ENCODE assay signal across 10 mouse cellular contexts in genomic region chr7:79505376-79505775, GRCm38 (mm10). TPM values are rescaled to one million over a fixed set of nuclear protein-coding genes. Genes with fewer than 3 reads are reported as not detected.
DNase-seq lines count a peak whose midpoint lies in the region; ATAC-seq and TF ChIP-seq lines count a peak whose summit lies in the region.
"Had no signal": no experiment of that assay in that cellular context is flagged by ENCODE, and none has a peak within 500 bp of the region (broad histone marks: within the 10 kb centered on the region; RNA-seq: fewer than 3 reads in every experiment).

No protein-coding gene starts in this region.

- peaks cover 16% of the 10 kb centered on the region for H3K4me1 ChIP-seq in heart, embryonic 12.5 days (replicated peaks)
- H3K4me1 ChIP-seq in testis, adult 2 months (ENCODE audit: control insufficient read depth, insufficient read depth, low read length), result peaks cover 8% of the 10 kb centered on the region
- H3K4me1 ChIP-seq in limb, embryonic 12.5 days (replicated peaks), result peaks cover 26% of the 10 kb centered on the region

- peak overlapping the region; percentile 39; the same call in 1 of the 2 replicates for H3K4me3 ChIP-seq in heart, embryonic 12.5 days
- peak overlapping the region; percentile 90 for H3K4me3 ChIP-seq in testis, adult 2 months (ENCODE audit: control insufficient read depth, low read depth, low read length)
- peak overlapping the region; percentile 47 for H3K4me3 ChIP-seq in limb, embryonic 12.5 days (replicated peaks)

- no peak for TF ChIP-seq CTCF in testis, adult 2 months (IDR thresholded peaks at IDR 0.05; ENCODE audit: control insufficient read depth, insufficient read depth, insufficient replicate concordance, low read depth, low read length)

- ATAC-seq in heart, embryonic 12.5 days (ENCODE audit: insufficient number of reproducible peaks, low FRiP score), result no peak
- no peak for ATAC-seq in limb, embryonic 12.5 days (ENCODE audit: insufficient number of reproducible peaks, insufficient read depth, low FRiP score, low TSS enrichment, low read depth)

- no peak overlapping the region for H3K27ac ChIP-seq in heart, embryonic 12.5 days (ENCODE audit: poor library complexity, severe bottlenecking)
- H3K27ac ChIP-seq in testis, adult 2 months (ENCODE audit: control insufficient read depth, insufficient read depth, low read depth, low read length), result no peak overlapping the region
- H3K27ac ChIP-seq in limb, embryonic 12.5 days, result no peak overlapping the region

- H3K9me3 ChIP-seq in heart, embryonic 12.5 days (replicated peaks), result 0 out of 2 replicates have a peak, but pooled peaks cover 3% of the 10 kb centered on the region
- no peaks in the 10 kb centered on the region for H3K9me3 ChIP-seq in limb, embryonic 12.5 days

- no peak for DNase-seq in heart, postnatal 14 days
- DNase-seq in testis, postnatal 10 days (ENCODE audit: low spot score), result no peak
- no peak for DNase-seq in adipocyte (ENCODE audit: low spot score)
- DNase-seq in c-Kit-positive CD71-positive TER-119-positive erythroid progenitor cells, embryonic 14.5 days (ENCODE audit: low spot score), result no peak
- DNase-seq in retina, embryonic 14.5 days (ENCODE audit: low spot score), result no peak
- DNase-seq: heart, adult 18-20 months; thymus, adult 2 months had no signal

- WGBS in heart, embryonic 12.5 days, result 2% methylated on average over 22 of the region's 22 CpGs
- under 1% methylated on average over 22 of the region's 22 CpGs for WGBS in limb, embryonic 12.5 days

- peak overlapping the region; percentile 65 for H3K4me2 ChIP-seq in heart, embryonic 12.5 days
- peak overlapping the region; percentile 67 for H3K4me2 ChIP-seq in limb, embryonic 12.5 days

- H3K9ac ChIP-seq in heart, embryonic 12.5 days, result no peak overlapping the region
- no peak overlapping the region for H3K9ac ChIP-seq in limb, embryonic 12.5 days (replicated peaks)

- intact Hi-C loops in heart, postnatal 14 days (cut with DNase I), result no loop called here

- no peaks in the 10 kb centered on the region for H3K36me3 ChIP-seq in heart, embryonic 12.5 days
- H3K36me3 ChIP-seq in testis, adult 2 months (ENCODE audit: control insufficient read depth, insufficient read depth, low read length), result no peaks in the 10 kb centered on the region
- H3K36me3 ChIP-seq in limb, embryonic 12.5 days, result no peaks in the 10 kb centered on the region

- H3K27me3 ChIP-seq in heart, embryonic 12.5 days (replicated peaks), result peaks cover 99% of the 10 kb centered on the region
- H3K27me3 ChIP-seq in testis, adult 2 months (ENCODE audit: control insufficient read depth, insufficient read depth, low read length), result no peaks in the 10 kb centered on the region; the same call in 1 of the 2 replicates
- peaks cover 99% of the 10 kb centered on the region for H3K27me3 ChIP-seq in limb, embryonic 12.5 days

- no peak for TF ChIP-seq POLR2A in testis, adult 2 months (IDR thresholded peaks at IDR 0.05; ENCODE audit: control insufficient read depth, low read depth, low read length)

RNA-seq across cellular contexts. Expression of gene Polg, which starts 39.2 kb away (rescaled TPM):
- 37.9 and 39.6 TPM in 2 replicates for polyA plus RNA-seq in heart, embryonic 12.5 days (2016; fragmentation: Nextera tagmentation; extraction: Ambion mirVana)
- total RNA-seq in heart, postnatal 14 days (2021), result 10 to 100 TPM; 51.4 to 54.7 TPM
- 74.5 and 78.3 TPM in 2 replicates for polyA plus RNA-seq in testis, adult 2 months (2012; rRNA removed)
- polyA plus RNA-seq in limb, embryonic 12.5 days (2016; fragmentation: Nextera tagmentation; extraction: Ambion mirVana), result 50.4 and 53.3 TPM in 2 replicates

Comparison
In these comparisons a context has a peak if more than half of its experiments do, and no peak if none do; other contexts are left out.
1. H3K4me3 ChIP-seq: peak in every context shown above with its lines; median percentile 90 in testis, adult 2 months; 47 in limb, embryonic 12.5 days; 39 in heart, embryonic 12.5 days.